Mouse (Mus musculus): ENCODE data around the gene Cnn3.

- TF ChIP-seq USF1 (IDR thresholded peaks at IDR 0.05; ENCODE audit: low read depth): no peak
- TF ChIP-seq MAX (IDR thresholded peaks at IDR 0.05; ENCODE audit: low read depth): no peak
Measured at GRCm38 (mm10) chr3:121483266-121484161, 57.2 kb downstream of the Cnn3 start.

Measured in myocyte (in vitro differentiated cells).